Mouse (Mus musculus) cerebellum, adult 9-10 months (tissue): Measurements from ENCODE around the gene Tnks1bp1.

ENCODE experiments used
- DNase-seq: peaks from one replicate; pipeline ENCODE4 v3.0.0; 2022

Gene Tnks1bp1

GRCm38 (mm10) chr2:85043623-85044022 lies 4.2 kb upstream of the Tnks1bp1 start:
- no peak for DNase-seq

GRCm38 (mm10) chr2:85046222-85046621 lies 1.6 kb upstream of the Tnks1bp1 start:
- DNase-seq = no peak

DNA sequence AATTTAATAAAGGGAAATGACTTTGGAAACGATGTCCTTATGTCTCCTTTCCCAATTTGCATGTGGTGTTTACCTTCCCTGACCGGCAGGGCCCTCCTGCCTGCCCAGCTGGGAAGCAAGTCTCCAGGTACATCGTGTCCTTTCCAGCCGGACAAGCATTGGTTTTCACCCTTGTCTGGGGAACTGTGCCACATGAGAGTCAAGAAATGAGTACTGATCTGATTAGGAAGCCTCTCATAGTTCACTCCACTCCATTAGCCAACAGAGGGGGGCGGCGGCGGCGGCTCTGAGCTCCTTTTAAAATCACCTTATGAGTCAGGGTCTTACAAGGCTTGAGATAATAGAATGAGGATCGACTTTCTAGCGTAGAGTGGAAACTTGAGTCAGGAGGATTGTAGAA lies 741 bp upstream of the Tnks1bp1 start:
- no peak for DNase-seq

GRCm38 (mm10) chr2:85048168-85048751 lies 438 bp downstream of the Tnks1bp1 start:
- peak; percentile 72 for DNase-seq

DNA sequence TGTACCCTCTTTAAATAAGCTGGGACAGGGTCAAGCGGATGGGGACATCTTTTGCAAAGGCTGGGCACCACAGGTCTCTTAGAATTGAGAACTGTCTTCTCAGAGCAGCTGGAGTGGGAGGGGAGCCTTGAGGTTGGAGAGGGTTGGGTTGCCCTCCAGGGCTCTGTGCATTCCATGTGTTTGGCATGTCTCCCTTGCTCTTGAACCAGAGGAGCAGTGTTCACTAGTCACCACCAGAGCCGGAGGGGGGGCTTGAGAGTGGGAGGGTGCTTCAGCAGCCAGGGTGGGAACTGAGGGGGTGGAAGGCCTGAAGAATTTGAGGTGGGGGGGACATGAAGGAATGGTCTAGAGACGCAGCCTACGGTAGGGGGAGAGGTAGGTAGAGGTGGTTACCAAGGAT lies 1.5 kb downstream of the Tnks1bp1 start:
- peak; percentile 60 for DNase-seq

- no peak for DNase-seq
These were observed 2.3 kb downstream of the Tnks1bp1 start for GRCm38 (mm10) chr2:85050001-85050634.

DNA sequence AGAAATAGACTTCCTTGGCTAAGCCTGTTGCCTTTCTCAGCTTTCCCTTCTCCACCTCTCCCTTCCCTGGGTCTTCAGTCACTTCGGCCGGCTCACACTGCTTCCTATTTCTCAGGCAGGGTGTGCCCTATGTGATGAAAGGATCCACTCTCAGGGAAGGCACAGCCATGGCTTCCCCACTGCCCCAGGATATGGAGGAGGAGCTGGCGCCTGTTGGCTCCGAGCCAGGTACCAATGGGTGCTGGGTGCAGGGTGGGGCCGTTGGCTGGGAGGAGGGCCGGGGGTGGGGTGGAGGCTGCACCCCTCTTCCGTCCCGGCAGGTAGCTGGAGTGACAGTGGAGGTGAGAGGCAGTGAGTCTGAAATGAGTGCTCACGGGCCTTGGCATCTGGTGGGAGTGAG lies 2.9 kb downstream of the Tnks1bp1 start:
- DNase-seq = no peak

GRCm38 (mm10) chr2:85053192-85053816 lies 5.5 kb downstream of the Tnks1bp1 start:
- no peak for DNase-seq

- no peak for DNase-seq
These were observed 8.9 kb downstream of the Tnks1bp1 start for GRCm38 (mm10) chr2:85056711-85057110.

GRCm38 (mm10) chr2:85059677-85060076 lies 11.9 kb downstream of the Tnks1bp1 start:
- no peak for DNase-seq

- no peak for DNase-seq
These were observed 12.8 kb downstream of the Tnks1bp1 start for GRCm38 (mm10) chr2:85060591-85061060.

GRCm38 (mm10) chr2:85061107-85061541 lies 13.3 kb downstream of the Tnks1bp1 start:
- DNase-seq = no peak

- DNase-seq = no peak
These were observed 17.5 kb downstream of the Tnks1bp1 start for GRCm38 (mm10) chr2:85065141-85065875.

DNA sequence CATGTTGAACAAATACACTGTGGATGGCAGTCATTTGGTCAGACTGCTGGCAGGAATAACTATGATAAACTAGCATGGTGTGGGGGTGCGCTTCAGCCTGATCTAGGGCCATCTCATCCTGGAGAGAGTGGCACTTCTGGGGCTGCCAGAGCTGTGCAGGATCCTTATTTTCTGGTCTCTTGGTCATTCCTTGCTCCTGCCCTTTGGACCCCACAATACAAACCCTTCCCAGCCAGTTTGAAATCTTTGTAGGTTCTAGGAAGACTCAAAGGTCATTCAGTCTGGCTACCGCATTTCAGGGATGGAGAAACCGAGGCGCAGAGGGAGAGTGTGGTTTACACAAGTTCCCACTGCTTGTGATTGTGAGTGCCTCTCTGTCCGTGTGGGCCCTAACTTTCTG lies 19.1 kb downstream of the Tnks1bp1 start:
- no peak for DNase-seq

DNA sequence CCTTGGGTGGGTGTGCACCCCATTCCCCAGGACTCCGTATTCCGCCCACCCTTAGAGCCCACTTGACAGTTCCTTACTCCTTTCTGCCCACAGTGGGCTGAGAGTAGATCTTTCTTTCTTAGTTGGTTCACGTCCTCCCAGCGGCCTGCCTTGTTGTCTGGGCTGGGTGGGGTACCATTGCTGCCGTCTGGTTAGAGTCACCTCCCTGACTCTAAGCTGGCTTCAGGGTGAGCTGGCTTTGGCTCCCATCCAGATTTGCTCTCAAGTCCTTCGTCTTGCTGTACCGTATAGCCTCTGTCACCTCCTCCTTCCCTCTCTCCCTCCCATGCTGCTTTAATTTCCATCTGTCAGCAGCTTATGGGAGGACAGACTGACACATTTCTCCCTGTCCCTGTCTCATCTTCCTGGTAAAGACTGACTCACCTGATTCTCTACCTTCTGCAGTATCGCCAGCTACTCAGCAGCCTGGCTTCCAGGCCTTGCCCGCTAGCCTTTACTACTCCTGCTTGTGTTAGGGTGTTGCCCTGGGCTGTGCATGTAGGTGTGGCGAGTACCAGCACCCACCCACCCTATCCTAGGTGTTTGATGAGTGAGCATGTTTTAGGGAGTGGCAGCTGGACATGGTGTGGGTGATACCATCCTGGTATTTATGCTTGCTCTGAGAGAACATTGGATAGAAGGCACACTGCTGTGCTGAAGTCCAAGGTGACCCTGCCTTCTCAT lies 20.2 kb downstream of the Tnks1bp1 start:
- DNase-seq = no peak

DNA sequence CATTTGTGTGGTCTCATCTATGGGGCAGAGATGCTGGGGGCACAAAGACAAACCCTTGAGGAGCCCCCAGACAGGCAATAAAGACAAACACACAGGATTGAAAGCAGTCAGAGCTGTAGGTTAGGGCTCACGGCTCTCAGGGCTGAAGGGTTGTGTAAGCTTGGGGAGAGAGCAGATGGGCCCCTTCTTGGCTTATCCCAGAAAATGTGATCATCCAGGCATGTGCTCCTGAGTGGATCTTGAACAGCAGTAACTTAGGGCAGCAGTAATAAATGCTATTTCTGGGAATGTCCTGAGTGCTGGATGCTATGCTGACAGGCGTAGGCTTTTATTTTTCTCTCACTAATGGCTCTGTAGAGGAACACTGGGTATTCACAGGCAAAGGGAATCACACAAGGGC lies 20.8 kb downstream of the Tnks1bp1 start:
- no peak for DNase-seq

DNA sequence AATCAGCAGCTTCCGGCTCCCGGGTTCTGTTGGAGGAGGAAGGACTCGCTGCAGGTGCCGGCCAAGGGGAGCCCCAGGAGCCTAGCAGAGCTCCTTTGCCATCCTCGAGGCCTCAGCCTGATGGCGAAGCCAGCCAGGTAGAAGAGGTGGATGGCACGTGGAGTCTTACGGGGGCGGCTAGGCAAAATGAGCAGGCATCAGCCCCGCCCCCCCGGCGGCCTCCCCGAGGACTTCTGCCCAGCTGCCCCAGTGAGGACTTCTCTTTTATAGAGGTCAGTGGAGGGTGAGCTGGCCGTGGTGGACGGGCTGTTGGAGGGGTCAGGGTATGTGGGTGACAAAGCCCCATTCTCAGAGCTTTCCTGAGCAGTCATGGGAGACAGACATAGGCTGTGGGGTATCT lies 22.3 kb downstream of the Tnks1bp1 start:
- no peak for DNase-seq

GRCm38 (mm10) chr2:85071921-85072320 lies 24.1 kb downstream of the Tnks1bp1 start:
- DNase-seq = no peak

- DNase-seq = no peak
These were observed 25.9 kb downstream of the Tnks1bp1 start for GRCm38 (mm10) chr2:85073751-85074150.

- no peak for DNase-seq
These were observed 41.2 kb downstream of the Tnks1bp1 start for GRCm38 (mm10) chr2:85088716-85089646.

DNA sequence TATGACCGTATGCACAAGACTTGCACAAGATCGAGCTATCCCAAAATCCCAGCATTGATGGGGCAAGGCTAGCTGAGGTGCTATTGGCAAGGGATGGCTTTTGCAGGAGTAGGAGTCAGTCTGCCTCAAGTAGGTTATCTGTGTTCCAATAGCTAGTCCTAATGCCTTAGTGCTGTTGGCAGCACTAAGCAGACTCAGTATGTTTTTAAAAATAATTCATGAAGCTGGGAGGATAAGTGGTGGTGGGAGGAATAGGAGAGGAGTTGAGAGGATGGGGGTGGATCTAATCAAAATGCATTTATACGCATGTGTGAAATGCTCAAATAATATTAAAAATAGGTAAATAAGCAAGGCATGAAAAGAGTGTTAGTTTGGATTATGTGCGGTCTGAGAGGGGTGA lies 43.5 kb downstream of the Tnks1bp1 start:
- no peak for DNase-seq

- no peak for DNase-seq
These were observed 45.6 kb downstream of the Tnks1bp1 start for GRCm38 (mm10) chr2:85093376-85093775.
